Mouse (Mus musculus): ENCODE measurements around the gene Irgm2. TPM values are rescaled to one million over a fixed set of nuclear protein-coding genes. Genes with fewer than 3 reads are reported as not detected.
"Not testable (repeated sequence)": the region's sequence is repeated elsewhere in the genome, so short reads cannot be mapped to it uniquely, and the experiment has no call there.

Irgm2 gene
- total RNA-seq (2021): 10.6 and 14.0 TPM in 2 replicates
- long read RNA-seq, partial matches to known transcripts: 0 of 9 reads
- long read RNA-seq, other reads (novel, unspliced or antisense): 9 of 9 reads

GRCm38 (mm10) chr11:58199229-58200037 is at the start of gene Irgm2, which contains the start of gene Igtp:
Irgm2 (plus strand) TSS chr11:58199618.
Igtp (plus strand) TSS chr11:58199556.
- DNase-seq: peak; percentile 77

GRCm38 (mm10) chr11:58155458-58155857 is 44.0 kb upstream of the Irgm2 start:
- DNase-seq: no peak

GRCm38 (mm10) chr11:58156871-58157270 is 42.5 kb upstream of the Irgm2 start:
- DNase-seq: no peak

- DNase-seq: no peak
Observed at GRCm38 (mm10) chr11:58165072-58165471, 34.3 kb upstream of the Irgm2 start.

GRCm38 (mm10) chr11:58167822-58168166 is 31.6 kb upstream of the Irgm2 start:
- no peak for DNase-seq

DNA sequence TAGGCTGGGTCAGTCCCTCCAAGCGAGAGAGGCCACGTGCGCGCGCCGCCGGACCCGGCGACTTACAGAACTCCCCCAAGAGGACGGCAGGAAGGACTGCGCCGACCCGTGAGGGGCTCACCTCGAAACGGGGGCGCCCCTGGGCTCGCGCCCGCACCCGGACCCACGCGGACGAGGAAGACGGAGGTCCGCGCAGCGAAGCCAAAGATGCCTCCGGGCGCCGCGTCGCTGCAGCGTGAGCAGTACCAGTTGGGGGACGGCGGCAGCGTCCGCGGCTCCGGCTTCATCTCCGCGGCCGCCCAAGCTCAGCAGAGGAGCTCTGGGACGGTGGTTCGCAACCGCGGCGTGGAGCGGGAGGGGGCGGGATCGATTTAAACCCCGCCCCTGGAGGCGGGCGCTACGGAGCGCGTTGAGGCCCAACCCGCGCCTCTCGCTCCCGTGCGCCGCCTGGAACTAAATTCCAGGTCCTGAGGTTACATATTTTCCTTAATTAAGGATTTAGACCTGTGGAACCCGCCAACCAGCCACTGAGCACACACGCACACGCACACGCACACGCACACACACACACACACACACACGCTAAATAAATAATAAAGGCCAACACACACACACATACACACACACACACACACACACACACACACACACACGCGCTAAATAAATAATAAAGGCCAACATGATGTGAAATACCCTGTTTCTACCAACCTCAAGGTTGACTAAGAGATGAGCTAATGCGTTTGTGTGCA is 31.1 kb upstream of the Irgm2 start, which contains the start of gene Gemin5:
TSS of gene Gemin5 (minus strand) at position 373 of the 749 bp plus-strand sequence.
- DNase-seq: peak; percentile 86

- no peak for DNase-seq
Observed at GRCm38 (mm10) chr11:58169666-58170065, 29.8 kb upstream of the Irgm2 start.

DNA sequence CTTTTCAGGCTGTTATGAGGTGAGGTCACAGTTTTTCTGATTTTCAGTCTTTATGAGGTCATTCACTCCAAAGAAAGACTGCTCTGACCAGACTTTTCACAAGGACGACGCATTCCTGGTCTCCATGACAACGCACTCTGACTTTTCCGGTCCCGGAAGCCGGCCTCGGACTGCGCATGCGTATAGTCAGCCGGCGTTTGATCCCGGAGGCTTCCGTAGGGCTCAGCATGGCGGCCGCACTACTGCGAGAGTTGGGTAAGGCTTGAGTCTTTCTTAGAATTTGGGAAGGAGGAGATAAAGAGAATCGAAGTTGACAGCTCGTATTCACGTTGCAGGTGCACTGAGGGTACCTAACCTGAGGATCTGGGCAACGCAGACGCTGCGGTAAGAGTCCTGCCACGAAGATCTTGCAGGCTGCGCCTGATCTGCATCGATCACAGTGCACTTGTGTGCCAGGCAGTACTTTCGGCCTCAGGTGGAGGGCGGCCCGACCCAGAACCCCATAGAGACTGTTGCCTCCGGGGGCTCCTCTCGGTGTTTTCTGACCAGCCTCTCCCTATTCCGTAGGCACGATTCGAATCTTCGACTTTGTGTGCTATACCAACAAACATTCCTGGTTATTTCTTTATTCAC is 27.8 kb upstream of the Irgm2 start, which contains the start of gene Mrpl22:
TSS of gene Mrpl22 (plus strand) at position 203 of the 633 bp plus-strand sequence.
- peak; percentile 97 for DNase-seq

GRCm38 (mm10) chr11:58179563-58179962 is 19.9 kb upstream of the Irgm2 start:
- peak; percentile 41 for DNase-seq

DNA sequence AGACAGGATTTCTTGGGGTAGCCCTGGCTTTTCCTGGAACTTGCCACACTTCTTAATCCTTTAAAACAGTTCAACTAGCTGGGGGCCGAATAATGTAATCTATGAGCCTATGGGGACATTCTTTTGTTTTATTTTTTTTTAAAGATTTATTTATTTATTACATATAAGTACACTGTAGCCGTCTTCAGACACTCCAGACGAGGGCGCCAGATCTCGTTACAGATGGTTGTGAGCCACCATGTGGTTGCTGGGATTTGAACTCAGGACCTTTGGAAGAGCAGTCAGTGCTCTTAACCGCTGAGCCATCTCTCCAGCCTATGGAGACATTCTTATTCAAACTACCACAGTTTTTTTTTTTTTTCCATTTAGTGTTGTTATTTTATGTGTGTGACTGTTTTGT is 19.4 kb upstream of the Irgm2 start:
- DNase-seq: not testable (repeated sequence)

DNA sequence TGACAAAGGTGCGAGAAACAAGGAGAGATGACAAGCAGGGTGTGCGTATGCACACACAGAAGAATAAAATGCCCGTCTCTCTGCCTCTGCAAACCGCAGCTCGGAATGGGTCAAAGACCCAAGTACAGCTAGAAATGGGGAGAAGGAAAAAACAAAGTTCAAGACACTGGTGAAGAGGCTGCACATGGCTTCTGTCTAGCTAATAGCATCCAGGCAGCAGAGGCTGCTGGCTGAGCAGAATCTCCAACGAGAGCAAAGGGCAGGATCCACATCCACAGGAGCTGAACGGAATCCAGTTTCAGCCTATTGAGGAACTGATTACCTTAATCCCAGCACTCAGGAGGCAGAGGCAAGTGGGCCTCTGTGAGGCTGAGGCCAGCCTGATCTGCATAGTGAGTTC is 18.7 kb upstream of the Irgm2 start:
- no peak for DNase-seq

DNA sequence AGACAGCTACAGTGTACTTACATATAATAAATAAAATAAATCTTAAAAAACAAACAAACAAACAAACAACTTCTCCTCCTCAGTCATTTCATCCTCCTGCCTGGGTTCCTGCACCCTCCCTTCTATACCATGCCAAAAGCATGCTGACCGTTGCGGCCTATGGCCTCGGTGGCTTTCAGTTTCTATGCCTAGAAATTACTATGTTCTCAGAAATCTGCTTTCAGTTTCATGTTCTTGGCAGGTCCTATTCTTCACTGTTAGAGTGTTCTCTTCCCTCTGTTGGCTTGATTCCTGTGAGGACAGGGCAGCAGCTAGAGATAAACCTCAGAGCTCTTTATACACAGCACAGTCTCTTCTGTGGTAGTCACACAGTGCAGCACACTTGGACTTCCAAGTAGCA is 15.8 kb upstream of the Irgm2 start:
- DNase-seq: no peak

DNA sequence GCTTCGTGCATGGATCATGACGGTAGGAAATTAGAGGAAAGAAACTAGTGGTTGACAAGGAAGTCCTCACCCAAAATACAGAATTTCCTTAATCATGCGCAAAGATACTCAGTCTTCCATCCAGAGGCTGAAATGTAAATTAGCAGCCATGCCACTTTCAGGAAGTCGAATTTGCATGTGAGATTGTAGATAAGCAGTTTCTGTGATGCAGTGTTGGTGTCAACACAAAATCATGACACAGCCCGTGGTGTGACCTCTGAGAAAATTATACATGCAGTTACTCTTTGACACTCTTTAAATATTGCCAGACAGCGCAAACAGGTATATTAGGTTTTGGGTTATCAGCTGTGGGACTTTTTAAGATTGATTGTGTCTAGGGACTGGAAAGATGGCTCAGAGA is 9.7 kb upstream of the Irgm2 start:
- DNase-seq: no peak

DNA sequence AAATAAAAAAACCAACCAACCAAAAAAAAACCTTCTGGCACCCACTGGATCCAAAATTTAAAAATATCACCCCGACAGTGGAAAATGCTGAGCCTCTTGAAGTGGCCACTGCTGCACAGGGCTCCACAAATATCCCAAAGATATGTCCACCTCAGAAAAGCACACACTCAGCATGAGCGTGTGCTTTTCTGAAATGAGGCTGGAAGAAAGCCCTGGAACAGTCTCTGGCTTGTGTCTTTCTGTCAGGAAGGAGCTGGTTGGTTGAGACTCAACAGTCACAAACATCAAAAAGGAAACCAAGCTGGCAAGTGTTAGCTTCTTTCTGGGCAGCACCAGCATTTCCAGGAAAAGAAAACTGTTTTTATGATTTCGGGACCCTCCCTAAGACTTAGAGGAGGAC is 6.1 kb upstream of the Irgm2 start:
- DNase-seq: no peak

DNA sequence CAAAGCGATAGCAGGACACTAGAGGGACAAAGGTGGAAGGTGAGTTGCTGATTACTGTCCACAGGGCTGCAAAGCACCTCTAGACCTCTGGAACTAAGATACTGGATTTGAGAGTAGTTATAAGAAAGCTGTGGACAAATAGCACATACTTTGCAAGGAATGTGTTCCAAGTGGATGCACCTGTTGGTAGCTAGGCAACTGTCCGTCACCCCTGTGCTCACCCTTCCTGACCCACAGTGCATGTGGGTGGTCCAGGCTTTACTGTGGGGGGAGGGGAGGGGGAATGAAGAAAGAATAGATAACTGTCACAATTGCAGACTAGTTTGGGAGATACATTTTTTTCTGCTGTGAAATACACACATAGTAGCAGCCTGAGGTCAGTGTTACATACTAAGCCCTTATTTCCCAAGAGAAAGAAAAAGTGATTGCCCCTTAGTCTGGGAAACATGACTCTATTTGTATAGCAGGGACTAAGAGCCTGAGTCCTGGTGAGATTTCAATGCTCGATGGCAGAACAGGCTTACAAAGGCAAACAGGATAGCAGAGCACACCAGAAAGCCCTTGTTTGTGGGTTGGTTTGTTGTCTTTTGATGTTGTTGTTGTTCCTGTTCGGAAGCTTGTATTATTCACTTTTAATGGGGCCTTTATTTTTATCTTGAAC is 5.4 kb upstream of the Irgm2 start:
- no peak for DNase-seq

GRCm38 (mm10) chr11:58198663-58199062 is 755 bp upstream of the Irgm2 start:
- DNase-seq: no peak

DNA sequence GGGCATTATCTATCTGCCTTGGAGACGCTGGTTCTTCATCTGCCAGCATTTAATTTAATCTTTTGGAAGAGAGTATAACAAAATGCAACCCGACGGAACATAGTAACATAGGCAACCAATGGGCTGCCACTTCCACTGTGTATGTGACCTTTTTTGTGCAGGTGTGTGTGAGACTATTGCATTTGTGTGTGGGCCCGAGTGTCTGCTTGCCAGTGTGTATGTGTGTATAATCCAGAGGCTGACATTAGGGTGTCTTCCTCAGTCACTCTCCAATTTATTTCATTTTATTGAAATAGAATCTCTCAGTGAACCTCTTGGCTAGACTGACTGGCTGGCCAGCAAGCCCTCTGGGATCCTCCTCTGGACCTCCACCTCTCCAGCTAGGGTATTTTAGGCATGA is 808 bp downstream of the Irgm2 start:
- DNase-seq: no peak

- DNase-seq: no peak
Observed at GRCm38 (mm10) chr11:58201052-58201451, 1.6 kb downstream of the Irgm2 start.

- no peak for DNase-seq
Observed at GRCm38 (mm10) chr11:58210321-58210886, 11.0 kb downstream of the Irgm2 start.

- DNase-seq: no peak
Observed at GRCm38 (mm10) chr11:58211062-58211681, 11.8 kb downstream of the Irgm2 start.

GRCm38 (mm10) chr11:58211682-58212067 is 12.3 kb downstream of the Irgm2 start:
- DNase-seq: no peak
